Mouse (Mus musculus) hindbrain, embryonic 16.5 days (tissue): ENCODE measurements at regions not wholly inside any gene's neighbourhood (a gene's known extent, or its start where the extent isn't known, plus 50 kb on each side); places are given as distances from the start of the nearest gene placed in this dataset.

Experiments
- ATAC-seq: fragments of 200-750 bp; cut with Nextera tagmentation; 2 replicates; pipeline ENCODE4 v1.8.0; 2017; ENCODE audit warnings: moderate TSS enrichment, moderate library complexity
- H3K27ac ChIP-seq: fragments of 300-500 bp; sonication (generic); 2 replicates; pipeline ENCODE4 v1.5.1; 2014; ENCODE audit warnings: low read depth, mild to moderate bottlenecking, control low read depth, low read length, moderate library complexity
- H3K27me3 ChIP-seq: fragments of 300-500 bp; sonication (generic); replicated peaks from 2 replicates; pipeline ENCODE4 v1.6.1; 2014; ENCODE audit warnings: low read length; ENCODE audit not compliant: control insufficient read depth, insufficient read depth
- H3K36me3 ChIP-seq: fragments of 300-500 bp; sonication (generic); 2 replicates; pipeline ENCODE4 v1.6.1; 2014; ENCODE audit warnings: mild to moderate bottlenecking, low read length, moderate library complexity, mixed read lengths; ENCODE audit not compliant: control insufficient read depth, insufficient read depth
- H3K4me1 ChIP-seq: fragments of 300-500 bp; sonication (generic); 2 replicates; pipeline ENCODE4 v1.6.1; 2014; ENCODE audit warnings: low read depth, low read length; ENCODE audit not compliant: control insufficient read depth, insufficient read depth
- H3K4me2 ChIP-seq: fragments of 300-500 bp; sonication (generic); 2 replicates; pipeline ENCODE4 v1.6.1; 2014; ENCODE audit warnings: mild to moderate bottlenecking, low read length, control low read depth, moderate library complexity
- H3K4me3 ChIP-seq: fragments of 300-500 bp; sonication (generic); 2 replicates; pipeline ENCODE4 v1.5.1; 2014; ENCODE audit warnings: mild to moderate bottlenecking, low read length, control low read depth, moderate library complexity
- H3K9ac ChIP-seq: fragments of 300-500 bp; sonication (generic); 2 replicates; pipeline ENCODE4 v1.6.1; 2014; ENCODE audit warnings: low read depth, mild to moderate bottlenecking, control low read depth, low read length, moderate library complexity
- H3K9me3 ChIP-seq: fragments of 300-500 bp; sonication (generic); 2 replicates; pipeline ENCODE4 v1.6.1; 2014; ENCODE audit warnings: mild to moderate bottlenecking, low read length, moderate library complexity; ENCODE audit not compliant: control insufficient read depth
- WGBS: fragments of 180-500 bp; shearing (Covaris S2); extraction: QIAGEN DNeasy Blood & Tissue Kit; methylation state at CpG from one replicate; pipeline ENCODE4 v1.1.7; 2014; 5-methylcytosine and 5-hydroxymethylcytosine counted together

DNA sequence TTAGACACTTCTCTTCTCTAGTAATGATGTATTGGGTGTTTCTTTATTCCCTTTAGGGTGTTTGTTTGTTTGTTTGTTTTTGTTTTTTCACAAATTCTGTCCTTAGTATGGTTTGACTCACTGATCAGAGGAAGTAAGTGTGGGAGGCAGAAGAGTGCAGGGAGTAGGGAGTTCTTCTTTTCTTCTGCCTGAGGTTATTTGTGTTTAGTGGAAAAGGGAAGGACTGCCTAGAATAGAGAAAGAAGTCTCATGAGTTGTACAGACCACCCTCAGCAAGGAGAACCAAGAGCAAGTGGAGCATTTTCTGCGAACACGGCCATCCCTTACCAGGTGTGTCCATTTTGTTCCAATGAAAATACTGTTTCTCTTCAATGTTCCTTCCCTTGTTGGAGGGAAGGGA, 253.9 kb downstream of the Ptprc start:
- Histone ChIP-seq H3K4me1 (peaks cover 4% of the 10 kb centered on the region), H3K4me3 (no peak overlapping the region), H3K36me3 (peaks cover 3% of the 10 kb centered on the region; the same call in 1 of the 2 replicates), H3K27me3 (no peaks in the 10 kb centered on the region), H3K9ac (no peak overlapping the region), H3K27ac (no peak overlapping the region), H3K4me2 (no peak overlapping the region), H3K9me3 (no peaks in the 10 kb centered on the region)
- no peak for ATAC-seq
- 82% methylated on average over 2 of the region's 2 CpGs for WGBS

DNA sequence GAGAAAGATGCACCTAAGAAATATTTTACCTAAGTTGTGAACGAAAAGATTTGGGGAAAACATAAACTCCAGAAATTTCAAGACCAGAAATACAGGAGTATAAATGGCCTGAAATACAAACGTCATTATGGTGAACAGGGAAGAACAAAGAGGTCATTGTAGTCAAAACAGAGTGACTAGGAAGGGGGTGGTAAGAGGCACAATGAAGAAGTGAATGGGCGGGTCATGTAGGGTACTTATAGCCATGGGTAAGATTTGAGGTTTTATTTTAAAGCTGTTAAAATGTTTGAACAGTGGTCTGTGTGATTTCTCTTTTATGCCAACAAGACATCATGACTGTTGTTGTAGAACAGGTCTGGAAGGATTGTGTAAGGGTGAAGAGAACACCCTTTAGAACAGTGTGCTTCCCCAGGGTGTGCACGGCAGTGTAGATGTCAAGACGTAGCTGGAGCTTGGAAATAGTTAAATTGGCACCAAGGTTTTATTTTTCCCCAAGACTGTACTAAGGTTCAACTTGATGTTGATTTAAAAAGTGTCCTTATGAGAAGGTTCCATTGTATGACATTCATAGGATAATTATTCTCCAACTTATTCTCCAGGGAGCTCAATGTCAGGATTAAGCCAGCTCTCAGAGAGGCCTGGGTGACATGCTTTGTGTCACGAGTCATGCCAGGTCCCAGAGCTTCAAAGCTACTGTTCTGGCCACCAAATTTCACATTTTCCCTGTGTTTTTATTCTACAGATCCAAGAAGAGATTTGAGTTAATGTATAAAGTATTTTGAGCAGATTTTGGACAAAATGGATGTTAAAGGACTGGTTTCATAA, 255.6 kb downstream of the Ptprc start:
- ATAC-seq, result 0 out of 2 replicates have a peak, but pooled peaks have one; percentile 42
- Histone ChIP-seq H3K4me2 (no peak overlapping the region), H3K27ac (no peak overlapping the region), H3K4me1 (no peaks in the 10 kb centered on the region), H3K36me3 (peaks cover 3% of the 10 kb centered on the region; the same call in 1 of the 2 replicates), H3K4me3 (no peak overlapping the region), H3K27me3 (no peaks in the 10 kb centered on the region), H3K9me3 (no peaks in the 10 kb centered on the region), H3K9ac (no peak overlapping the region)
- 62% methylated on average over 6 of the region's 6 CpGs for WGBS

DNA sequence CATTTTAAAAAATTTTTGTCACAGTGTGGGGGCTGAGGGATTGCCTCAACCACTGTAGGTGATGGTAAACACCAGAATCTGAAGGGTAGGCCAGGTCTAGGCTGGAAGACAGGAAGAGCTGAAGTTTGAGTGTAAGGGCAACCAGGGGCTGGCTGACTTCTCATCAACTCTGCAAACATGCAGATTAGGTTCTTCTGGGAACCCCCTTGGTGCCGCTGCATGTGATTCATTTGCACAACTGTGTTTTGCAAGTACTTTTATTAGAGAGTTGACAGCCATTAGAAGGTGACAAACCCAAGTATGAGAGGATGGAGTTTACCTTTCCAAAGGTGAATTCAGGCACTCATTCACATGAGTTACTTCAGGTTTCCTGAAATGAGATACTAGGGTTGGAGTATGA, 258.1 kb downstream of the Ptprc start:
- peaks cover 3% of the 10 kb centered on the region; the same call in 1 of the 2 replicates for H3K4me1 ChIP-seq
- 88% methylated on average over 1 of the region's 1 CpGs for WGBS
- no peak for ATAC-seq

DNA sequence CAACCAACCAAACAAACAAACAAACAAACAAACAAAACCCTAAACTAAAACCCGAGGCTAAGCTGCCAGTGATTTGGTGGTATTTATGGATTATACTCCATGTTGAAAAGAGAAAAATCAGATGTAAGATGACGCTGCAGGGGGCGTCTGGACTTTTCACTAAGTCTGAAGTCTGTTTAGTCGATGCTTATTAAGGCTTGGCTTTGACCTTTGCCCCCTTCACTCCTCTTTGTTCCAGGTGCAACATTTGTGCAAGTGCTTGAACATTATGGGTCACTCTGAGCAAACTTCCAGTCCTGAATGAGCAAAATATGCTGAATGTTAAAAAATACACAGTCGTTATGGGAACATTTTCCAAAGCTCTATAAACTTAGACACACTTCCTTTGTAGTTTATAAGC, 268.6 kb downstream of the Ptprc start:
- no peaks in the 10 kb centered on the region for H3K9me3 ChIP-seq
- no peak overlapping the region for H3K27ac ChIP-seq
- peaks cover 16% of the 10 kb centered on the region for H3K4me1 ChIP-seq
- H3K36me3 ChIP-seq, result no peaks in the 10 kb centered on the region
- no peak overlapping the region for H3K9ac ChIP-seq
- H3K4me3 ChIP-seq, result no peak overlapping the region
- WGBS, result 45% methylated on average over 5 of the region's 5 CpGs
- H3K27me3 ChIP-seq, result no peaks in the 10 kb centered on the region
- ATAC-seq, result no peak
- no peak overlapping the region for H3K4me2 ChIP-seq

More for the DNA sequence above, 258.1 kb downstream of the Ptprc start:
- no peaks in the 10 kb centered on the region for H3K27me3 ChIP-seq
- H3K9me3 ChIP-seq, result no peaks in the 10 kb centered on the region
- no peaks in the 10 kb centered on the region for H3K36me3 ChIP-seq
- no peak overlapping the region for H3K27ac ChIP-seq
- H3K4me3 ChIP-seq, result no peak overlapping the region
- H3K9ac ChIP-seq, result no peak overlapping the region
- H3K4me2 ChIP-seq, result no peak overlapping the region

DNA sequence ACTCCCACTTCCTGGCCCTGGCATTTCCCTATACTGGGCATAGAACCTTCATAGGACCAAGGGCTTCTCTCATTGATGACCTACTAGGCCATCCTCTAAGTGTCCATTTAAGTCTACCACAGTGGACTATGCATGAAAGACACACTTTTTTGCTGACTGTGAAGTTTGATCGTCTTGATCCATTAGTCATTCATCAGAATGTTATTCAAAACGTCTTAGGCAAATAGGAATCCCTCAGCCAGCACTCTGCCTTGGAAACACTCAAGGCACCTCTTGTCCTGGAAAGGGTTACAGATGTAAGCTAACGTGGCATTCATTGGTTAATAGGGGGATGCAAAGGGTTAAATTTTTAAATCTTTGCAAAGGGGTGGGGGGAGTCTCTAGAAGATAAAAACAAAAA, 269.0 kb downstream of the Ptprc start:
- no peak overlapping the region for H3K4me3 ChIP-seq
- no peak overlapping the region for H3K27ac ChIP-seq
- 33% methylated on average over 3 of the region's 3 CpGs for WGBS
- H3K4me1 ChIP-seq, result peaks cover 16% of the 10 kb centered on the region
- H3K9me3 ChIP-seq, result no peaks in the 10 kb centered on the region
- H3K9ac ChIP-seq, result no peak overlapping the region
- no peaks in the 10 kb centered on the region for H3K36me3 ChIP-seq
- H3K27me3 ChIP-seq, result no peaks in the 10 kb centered on the region
- ATAC-seq, result no peak
- no peak overlapping the region for H3K4me2 ChIP-seq

DNA sequence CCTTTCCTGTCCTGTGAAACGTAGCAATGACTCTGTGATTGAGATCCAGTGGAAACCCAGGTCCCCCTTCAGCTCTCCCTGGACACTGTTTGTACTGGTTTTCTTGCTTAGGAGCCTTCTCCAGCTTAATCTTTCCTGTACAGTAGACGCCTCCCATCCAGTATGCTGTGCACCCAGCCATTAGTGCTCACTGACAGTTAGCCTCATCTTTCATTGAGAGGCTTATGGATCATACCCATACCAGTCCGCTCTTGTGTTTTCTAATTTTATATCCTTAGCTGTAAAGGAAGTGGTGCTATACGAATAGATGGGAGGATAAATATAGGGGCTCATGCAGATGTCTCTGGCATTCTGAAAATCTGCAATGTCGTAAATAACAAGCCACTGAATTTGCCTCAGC, 269.9 kb downstream of the Ptprc start:
- H3K27me3 ChIP-seq, result no peaks in the 10 kb centered on the region
- peak overlapping the region; percentile 34 for H3K4me2 ChIP-seq
- 59% methylated on average over 5 of the region's 5 CpGs for WGBS
- H3K9me3 ChIP-seq, result no peaks in the 10 kb centered on the region
- no peaks in the 10 kb centered on the region for H3K36me3 ChIP-seq
- H3K4me1 ChIP-seq, result peaks cover 16% of the 10 kb centered on the region
- H3K4me3 ChIP-seq, result no peak overlapping the region
- H3K9ac ChIP-seq, result no peak overlapping the region
- peak overlapping the region; percentile 0; the same call in 1 of the 2 replicates for H3K27ac ChIP-seq
- ATAC-seq, result no peak

DNA sequence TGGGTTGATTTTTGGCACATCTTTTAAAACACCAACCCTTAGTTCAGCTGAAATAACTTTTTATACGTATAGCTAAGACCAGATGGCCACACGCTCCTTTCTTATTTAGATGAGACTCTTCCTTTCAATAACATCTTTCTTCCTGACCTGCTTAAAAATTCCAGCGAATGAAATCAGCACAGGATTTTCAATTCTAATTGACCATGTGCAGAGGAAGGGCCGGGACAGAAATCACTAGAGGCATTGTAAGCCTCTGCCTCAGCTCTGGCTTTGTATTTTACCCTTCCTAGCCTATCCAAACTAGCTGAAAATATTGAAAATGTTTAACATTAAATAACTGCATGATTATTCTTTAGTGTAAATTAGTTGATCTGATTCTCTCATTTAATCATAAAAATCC, 272.2 kb downstream of the Ptprc start:
- Histone ChIP-seq H3K27ac (no peak overlapping the region; the same call in 1 of the 2 replicates), H3K36me3 (no peaks in the 10 kb centered on the region), H3K9ac (no peak overlapping the region; the same call in 1 of the 2 replicates), H3K27me3 (no peaks in the 10 kb centered on the region), H3K4me3 (peak overlapping the region; percentile 51; the same call in 1 of the 2 replicates), H3K4me2 (peak overlapping the region; percentile 71), H3K9me3 (no peaks in the 10 kb centered on the region), H3K4me1 (peaks cover 16% of the 10 kb centered on the region)
- 11% methylated on average over 4 of the region's 4 CpGs for WGBS
- no peak for ATAC-seq

DNA sequence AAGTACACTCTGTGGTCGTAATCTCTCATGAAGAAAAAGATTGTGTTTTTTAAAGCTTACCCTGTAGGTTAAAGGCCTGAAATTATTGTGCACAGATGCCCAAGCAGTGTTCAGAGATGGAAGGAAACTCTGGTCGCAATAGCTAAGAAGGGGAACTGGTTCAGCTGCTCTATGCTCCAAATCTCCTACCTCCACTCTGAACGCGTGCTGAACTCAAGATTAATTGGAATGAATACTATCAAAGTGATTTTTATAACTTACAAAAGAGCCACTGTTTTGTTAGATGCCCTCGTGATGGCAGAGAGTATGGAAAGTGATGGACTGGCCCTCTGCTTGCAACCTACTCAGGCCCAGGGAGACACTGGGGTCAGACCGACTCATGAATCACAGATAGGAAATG, 272.6 kb downstream of the Ptprc start:
- H3K4me2 ChIP-seq, result peak overlapping the region; percentile 71
- H3K36me3 ChIP-seq, result no peaks in the 10 kb centered on the region
- peak overlapping the region; percentile 51 for H3K4me3 ChIP-seq
- ATAC-seq, result no peak
- WGBS, result 23% methylated on average over 6 of the region's 6 CpGs
- no peaks in the 10 kb centered on the region for H3K9me3 ChIP-seq
- no peaks in the 10 kb centered on the region for H3K27me3 ChIP-seq
- H3K4me1 ChIP-seq, result peaks cover 16% of the 10 kb centered on the region
- peak overlapping the region; percentile 5; the same call in 1 of the 2 replicates for H3K9ac ChIP-seq
- H3K27ac ChIP-seq, result no peak overlapping the region

DNA sequence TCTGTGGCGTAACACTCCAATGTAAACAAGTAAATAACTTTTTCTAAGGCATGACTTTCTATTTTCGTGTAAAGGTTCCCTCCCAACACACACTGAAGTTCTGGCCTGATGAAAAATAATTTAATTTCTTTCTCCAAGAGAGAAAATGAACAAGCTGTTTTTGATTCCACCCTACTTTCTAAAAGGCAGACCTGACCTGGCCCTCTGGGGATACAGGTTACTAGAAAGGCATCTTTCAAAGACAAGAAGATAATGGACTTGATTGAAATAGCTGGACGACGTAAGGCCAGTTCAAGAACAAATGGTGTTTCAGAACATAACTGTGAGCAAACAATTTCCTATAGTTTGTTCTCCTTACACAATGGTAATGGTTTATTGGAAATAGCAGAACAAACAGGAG, 273.5 kb downstream of the Ptprc start:
- Histone ChIP-seq H3K27me3 (no peaks in the 10 kb centered on the region), H3K36me3 (no peaks in the 10 kb centered on the region), H3K9me3 (no peaks in the 10 kb centered on the region), H3K4me1 (peaks cover 16% of the 10 kb centered on the region), H3K9ac (peak overlapping the region; percentile 38; the same call in 1 of the 2 replicates), H3K27ac (peak overlapping the region; percentile 46; the same call in 1 of the 2 replicates), H3K4me2 (peak overlapping the region; percentile 71), H3K4me3 (peak overlapping the region; percentile 51)
- no peak for ATAC-seq
- WGBS, result 30% methylated on average over 4 of the region's 4 CpGs
